Mouse (Mus musculus): ENCODE data around the gene Gm20792. TPM values are rescaled to one million over a fixed set of nuclear protein-coding genes. Genes with fewer than 3 reads are reported as not detected.
"Not testable (repeated sequence)": the region's sequence is repeated elsewhere in the genome, so short reads cannot be mapped to it uniquely, and the experiment has no call there.

Gm20792 gene
- not detected in 2 replicates for polyA plus RNA-seq (2014; fragmentation: Nextera tagmentation; extraction: Ambion mirVana)

DNA sequence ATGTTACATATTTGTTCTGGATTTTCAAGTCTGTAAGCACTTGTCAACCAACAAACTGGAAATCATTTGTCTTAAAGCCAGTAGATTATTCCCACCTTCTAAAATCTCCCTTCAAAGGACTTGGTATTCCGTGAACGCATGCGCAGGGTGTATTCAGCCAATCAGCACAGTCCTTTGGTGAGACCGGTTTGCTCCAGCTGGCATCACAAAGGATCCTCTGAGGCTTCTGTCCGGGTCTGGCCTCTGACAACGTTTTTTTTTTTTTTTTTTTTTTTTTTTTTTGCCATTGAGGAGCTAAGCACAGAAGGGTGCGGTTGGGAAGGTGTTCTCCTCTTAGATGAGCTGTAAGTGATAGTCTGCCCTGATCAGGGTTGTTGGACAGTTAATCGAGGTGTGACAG, at the start of gene Gm20792:
Gene Gm20792, plus strand, starts transcription at position 301 of the 400 bp plus-strand sequence.
- not testable (repeated sequence) for H3K27me3 ChIP-seq (replicated peaks; ENCODE audit: control insufficient read depth, insufficient read depth, low read length); H3K4me1 ChIP-seq (ENCODE audit: control insufficient read depth, insufficient read depth, low read length); H3K4me3 ChIP-seq (ENCODE audit: low read depth, low read length); ATAC-seq; H3K36me3 ChIP-seq (ENCODE audit: control insufficient read depth, insufficient read depth, low read length); H3K9ac ChIP-seq (ENCODE audit: low read length); H3K9me3 ChIP-seq (replicated peaks; ENCODE audit: control insufficient read depth, low read length); H3K27ac ChIP-seq (ENCODE audit: low read depth, low read length); DNase-seq (ENCODE audit: low spot score); H3K4me2 ChIP-seq (ENCODE audit: low read length)
- no CpG with 5 or more reads among the region's 8 CpGs for WGBS
